Mouse (Mus musculus) liver, embryonic 16.5 days (tissue): ENCODE data around the gene Elf3. TPM values are rescaled to one million over a fixed set of nuclear protein-coding genes. Genes with fewer than 3 reads are reported as not detected.

Source experiments
- ATAC-seq: fragments of 200-750 bp; cut with Nextera tagmentation; 2 replicates; pipeline ENCODE4 v1.8.0; 2017; ENCODE audit warnings: low read depth, mild to moderate bottlenecking, moderate number of reproducible peaks, moderate library complexity
- H3K27ac ChIP-seq: fragments of 300-500 bp; sonication (generic); 2 replicates; pipeline ENCODE4 v1.5.1; 2014; ENCODE audit warnings: mild to moderate bottlenecking, low read length
- H3K27me3 ChIP-seq: fragments of 300-500 bp; sonication (generic); 2 replicates; pipeline ENCODE4 v1.6.1; 2014; ENCODE audit warnings: low read depth, low read length, mixed read lengths; ENCODE audit not compliant: control insufficient read depth, insufficient read depth
- H3K36me3 ChIP-seq: fragments of 300-500 bp; sonication (generic); 2 replicates; pipeline ENCODE4 v1.6.1; 2014; ENCODE audit warnings: mild to moderate bottlenecking; ENCODE audit not compliant: control insufficient read depth, insufficient read depth
- H3K4me1 ChIP-seq: fragments of 300-500 bp; sonication (generic); 2 replicates; pipeline ENCODE4 v1.6.1; 2014; ENCODE audit warnings: low read depth, low read length, mixed read lengths; ENCODE audit not compliant: control insufficient read depth
- H3K4me2 ChIP-seq: fragments of 300-500 bp; sonication (generic); 2 replicates; pipeline ENCODE4 v1.6.1; 2014; ENCODE audit warnings: low read depth, low read length, mixed read lengths
- H3K4me3 ChIP-seq: fragments of 300-500 bp; sonication (generic); 2 replicates; pipeline ENCODE4 v1.5.1; 2014; ENCODE audit warnings: low read depth, mild to moderate bottlenecking, low read length
- H3K9ac ChIP-seq: fragments of 300-500 bp; sonication (generic); 2 replicates; pipeline ENCODE4 v1.6.1; 2014; ENCODE audit warnings: low read depth, low read length
- H3K9me3 ChIP-seq: fragments of 300-500 bp; sonication (generic); replicated peaks from 2 replicates; pipeline ENCODE4 v1.6.1; 2016; ENCODE audit warnings: low read length; ENCODE audit not compliant: control insufficient read depth
- WGBS: fragments of 180-500 bp; shearing (Covaris S2); extraction: QIAGEN DNeasy Blood & Tissue Kit; methylation state at CpG from one replicate; pipeline ENCODE4 v1.1.7; 2014; ENCODE audit not compliant: insufficient replicate concordance; 5-methylcytosine and 5-hydroxymethylcytosine counted together
- polyA plus RNA-seq: library from polyadenylated mRNA; unstranded; fragments of >200 nt; fragmentation: Nextera tagmentation; extraction: Ambion mirVana; gene quantifications from 2 replicates; pipeline ENCODE4 v1.2.1, GENCODE M21; 2015

Elf3 gene
- 0.93 and 2.5 TPM in 2 replicates for polyA plus RNA-seq

DNA sequence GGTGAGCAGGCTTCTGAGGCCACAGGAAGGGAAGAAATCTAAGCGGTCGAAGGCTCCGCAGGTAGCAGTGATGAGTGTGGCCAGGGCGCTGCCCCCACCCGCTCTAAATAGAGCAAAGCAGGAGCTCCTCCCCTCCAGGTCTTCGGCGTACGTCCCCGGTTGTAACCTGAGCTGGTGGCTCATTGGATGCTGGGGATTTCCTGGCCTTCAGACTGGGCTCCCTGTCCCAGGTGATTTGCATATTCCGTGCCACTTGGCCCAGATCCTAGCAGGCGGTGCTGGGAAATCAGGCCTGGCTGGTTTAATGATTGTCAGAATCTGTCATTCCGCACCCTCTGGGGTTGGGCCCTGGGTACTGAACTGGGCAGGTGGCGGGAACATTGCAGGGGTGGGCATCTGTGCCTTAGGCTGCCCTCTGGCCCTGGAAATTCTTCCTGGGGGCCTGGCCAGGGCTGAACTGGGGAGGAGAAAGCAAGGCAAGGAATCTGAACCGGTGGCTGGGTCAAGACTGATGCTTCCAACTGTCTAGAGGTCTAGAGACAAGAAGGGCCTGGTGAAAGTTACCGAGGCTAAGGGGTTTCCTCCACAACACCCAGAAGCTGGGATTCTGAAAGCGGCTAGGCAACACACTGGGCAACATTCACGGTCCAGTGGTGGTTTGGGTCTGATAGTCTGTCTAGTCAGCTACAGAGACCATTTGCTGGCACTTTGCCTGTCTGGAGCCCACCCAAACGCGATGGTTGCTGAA lies at the start of gene Elf3:
TSS of gene Elf3 (minus strand) at position 189 of the 748 bp plus-strand sequence.
- Histone ChIP-seq H3K4me1 (peaks cover 5% of the 10 kb centered on the region), H3K4me3 (peak within 1 kb of the TSS; percentile 39), H3K36me3 (no peaks in the 10 kb centered on the region), H3K4me2 (peak within 1 kb of the TSS; percentile 68), H3K9me3 (no peaks in the 10 kb centered on the region), H3K27me3 (no peaks in the 10 kb centered on the region), H3K9ac (peak within 1 kb of the TSS; percentile 28; the same call in 1 of the 2 replicates), H3K27ac (0 out of 2 replicates have a peak within 1 kb of the TSS, but pooled peaks have one; percentile 26)
- ATAC-seq = peak; percentile 87
- 37% methylated on average over 19 of the region's 19 CpGs for WGBS

DNA sequence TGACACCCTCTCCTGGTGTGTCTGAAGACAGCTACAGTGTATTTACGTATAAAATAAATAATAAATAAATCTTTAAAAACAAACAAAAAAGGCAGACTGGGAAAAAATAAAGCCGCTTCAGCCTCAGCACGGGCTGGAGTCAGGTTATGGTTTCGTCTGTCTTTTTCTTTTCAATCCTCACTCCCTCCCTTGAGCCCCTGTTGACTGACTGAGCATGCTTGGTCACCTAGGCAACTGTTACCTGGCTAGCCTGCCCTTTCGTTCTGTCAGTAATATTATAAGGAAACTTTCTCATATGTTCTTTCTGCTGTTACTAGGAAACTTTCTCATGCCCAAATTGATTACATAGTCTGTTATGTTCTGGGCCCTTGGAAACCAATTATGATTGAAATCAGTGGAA lies 32.5 kb upstream of the Elf3 start:
- H3K4me1 ChIP-seq = no peaks in the 10 kb centered on the region
- 79% methylated on average over 5 of the region's 5 CpGs for WGBS
- no peaks in the 10 kb centered on the region for H3K36me3 ChIP-seq

DNA sequence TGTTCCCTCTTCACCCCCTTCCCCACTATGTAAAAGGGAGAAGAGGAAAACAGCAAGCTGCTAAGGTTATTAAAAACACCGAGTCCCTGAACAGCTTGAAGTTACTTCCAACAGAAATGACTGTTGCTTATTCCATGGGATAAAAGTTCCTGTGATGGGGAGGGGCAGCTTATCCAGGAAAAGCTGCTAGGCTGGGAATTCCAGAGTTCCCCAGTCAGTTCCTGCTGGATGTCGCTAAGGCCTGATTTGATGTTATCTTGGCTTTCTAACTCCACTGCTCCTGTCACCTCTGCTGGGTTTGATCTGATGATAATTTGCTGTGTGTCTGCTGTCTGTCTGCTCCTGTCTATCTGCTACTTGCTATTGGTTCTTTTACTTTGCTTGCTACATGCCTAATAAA lies 27.9 kb upstream of the Elf3 start:
- H3K9me3 ChIP-seq = no peaks in the 10 kb centered on the region
- H3K27ac ChIP-seq = no peak overlapping the region
- peaks cover 2% of the 10 kb centered on the region; the same call in 1 of the 2 replicates for H3K4me1 ChIP-seq
- no peak overlapping the region for H3K4me2 ChIP-seq
- peaks cover 10% of the 10 kb centered on the region; the same call in 1 of the 2 replicates for H3K27me3 ChIP-seq
- no peak overlapping the region for H3K4me3 ChIP-seq
- no peak for ATAC-seq
- no peaks in the 10 kb centered on the region for H3K36me3 ChIP-seq
- WGBS = 57% methylated on average over 2 of the region's 2 CpGs
- H3K9ac ChIP-seq = no peak overlapping the region

More for the DNA sequence above, 32.5 kb upstream of the Elf3 start:
- Histone ChIP-seq H3K4me3 (no peak overlapping the region), H3K9ac (no peak overlapping the region), H3K9me3 (no peaks in the 10 kb centered on the region), H3K4me2 (no peak overlapping the region), H3K27me3 (no peaks in the 10 kb centered on the region), H3K27ac (no peak overlapping the region)
- ATAC-seq = no peak

DNA sequence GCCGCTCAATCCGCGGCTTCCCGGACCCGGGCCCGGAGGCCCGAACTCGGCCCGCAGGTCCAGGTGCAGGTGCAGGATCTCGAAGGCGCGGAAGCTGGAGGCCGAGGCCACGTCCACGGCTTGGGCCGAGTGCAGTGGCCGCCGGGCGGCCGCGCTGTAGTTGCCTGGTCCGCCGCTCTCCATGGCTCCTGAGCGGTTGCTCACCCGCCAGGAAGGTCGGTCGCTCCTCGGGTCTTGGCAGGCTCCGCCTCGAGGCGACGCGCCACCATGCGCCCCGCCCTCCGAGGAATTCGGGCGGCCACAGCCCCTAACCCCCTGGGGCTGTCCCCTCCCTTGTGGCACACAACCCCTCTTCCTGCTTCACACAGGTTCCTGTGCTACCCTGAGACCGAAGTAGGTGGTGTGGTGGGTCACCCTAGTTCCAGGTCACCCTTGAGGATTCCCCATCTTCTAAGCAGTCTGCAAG lies 25.5 kb upstream of the Elf3 start, which contains the start of gene Rnpep:
TSS of gene Rnpep (minus strand) at position 259 of the 466 bp plus-strand sequence.
- Histone ChIP-seq H3K9me3 (no peaks in the 10 kb centered on the region), H3K4me3 (peak within 1 kb of the TSS; percentile 74), H3K27ac (peak within 1 kb of the TSS; percentile 76), H3K9ac (peak within 1 kb of the TSS; percentile 75), H3K4me2 (peak within 1 kb of the TSS; percentile 87), H3K4me1 (peaks cover 2% of the 10 kb centered on the region; the same call in 1 of the 2 replicates), H3K36me3 (no peaks in the 10 kb centered on the region), H3K27me3 (peaks cover 10% of the 10 kb centered on the region; the same call in 1 of the 2 replicates)
- WGBS = under 1% methylated on average over 33 of the region's 39 CpGs
- ATAC-seq = peak; percentile 68

DNA sequence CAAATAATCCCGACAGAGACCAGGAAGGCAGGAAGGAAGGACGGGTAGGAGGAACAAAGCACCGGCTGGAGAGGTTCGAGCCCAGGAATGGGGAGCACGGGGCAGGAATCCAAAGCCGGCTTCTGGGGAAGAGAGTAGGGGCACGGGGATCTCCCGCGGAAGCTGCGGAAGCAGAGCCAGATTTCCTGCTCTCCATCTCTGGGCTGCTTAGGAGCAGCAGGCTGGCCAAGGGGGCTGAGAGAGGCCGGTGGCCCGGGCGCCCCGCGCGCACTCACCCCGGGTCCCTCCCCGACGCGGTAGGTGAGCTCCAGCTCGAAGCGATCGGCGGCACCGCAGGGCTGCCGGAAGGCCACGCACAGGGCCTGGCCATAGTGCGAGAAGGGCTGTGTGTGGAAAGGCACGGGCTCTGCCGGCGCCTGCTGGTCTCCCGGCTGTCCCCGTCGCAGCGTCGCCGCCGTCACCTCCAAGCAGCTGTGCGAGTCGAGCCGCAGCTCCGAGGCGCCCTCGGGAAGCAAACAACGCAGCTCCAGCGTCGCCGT lies 25.0 kb upstream of the Elf3 start:
- Histone ChIP-seq H3K4me3 (peak overlapping the region; percentile 74), H3K27me3 (peaks cover 10% of the 10 kb centered on the region; the same call in 1 of the 2 replicates), H3K4me2 (peak overlapping the region; percentile 87), H3K9ac (peak overlapping the region; percentile 75), H3K36me3 (no peaks in the 10 kb centered on the region), H3K27ac (peak overlapping the region; percentile 76), H3K9me3 (no peaks in the 10 kb centered on the region), H3K4me1 (peaks cover 2% of the 10 kb centered on the region; the same call in 1 of the 2 replicates)
- ATAC-seq = peak; percentile 72
- 0% methylated on average over 48 of the region's 48 CpGs for WGBS

DNA sequence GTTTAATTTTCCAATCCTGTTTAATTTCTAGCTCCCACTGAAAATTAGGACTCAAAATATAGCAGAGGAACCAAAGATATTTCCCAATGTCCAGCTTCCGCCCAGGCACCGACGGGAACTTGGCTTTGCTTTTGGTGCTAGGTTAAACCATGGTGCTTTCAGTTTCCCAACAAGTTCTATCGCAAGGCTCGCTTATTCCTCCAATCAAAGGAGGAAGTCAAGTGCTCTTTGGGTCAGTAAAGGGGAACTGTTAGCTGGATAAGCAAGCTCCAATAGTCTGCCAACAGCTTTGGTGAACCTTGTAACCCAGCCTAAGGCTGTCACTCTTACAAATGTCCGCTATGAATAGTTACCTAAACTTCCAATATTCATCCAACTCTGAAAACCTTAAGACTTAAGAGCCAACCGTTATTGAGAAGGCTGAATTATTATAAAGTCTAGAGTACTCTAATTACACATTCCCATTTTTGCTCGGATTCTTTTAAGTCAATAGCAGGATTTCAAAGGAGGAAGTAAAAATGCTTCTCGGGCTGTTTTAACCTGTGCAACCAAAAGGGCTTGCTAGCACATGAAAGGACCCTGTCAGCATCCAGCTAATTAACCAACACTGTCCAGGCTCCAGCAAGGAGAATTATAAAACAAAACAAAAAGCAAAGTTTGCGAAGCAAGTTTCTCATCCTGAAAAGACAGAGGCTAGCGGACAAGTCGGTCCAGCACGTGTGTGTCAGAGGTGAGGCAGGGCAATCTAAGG lies 24.3 kb upstream of the Elf3 start:
- Histone ChIP-seq H3K9me3 (no peaks in the 10 kb centered on the region), H3K36me3 (no peaks in the 10 kb centered on the region), H3K27ac (peak overlapping the region; percentile 76), H3K9ac (peak overlapping the region; percentile 75), H3K4me1 (peaks cover 2% of the 10 kb centered on the region; the same call in 1 of the 2 replicates), H3K4me2 (peak overlapping the region; percentile 87), H3K27me3 (peaks cover 10% of the 10 kb centered on the region; the same call in 1 of the 2 replicates), H3K4me3 (peak overlapping the region; percentile 74)
- 9% methylated on average over 13 of the region's 13 CpGs for WGBS
- ATAC-seq = peak; percentile 40; the same call in 1 of the 2 replicates

DNA sequence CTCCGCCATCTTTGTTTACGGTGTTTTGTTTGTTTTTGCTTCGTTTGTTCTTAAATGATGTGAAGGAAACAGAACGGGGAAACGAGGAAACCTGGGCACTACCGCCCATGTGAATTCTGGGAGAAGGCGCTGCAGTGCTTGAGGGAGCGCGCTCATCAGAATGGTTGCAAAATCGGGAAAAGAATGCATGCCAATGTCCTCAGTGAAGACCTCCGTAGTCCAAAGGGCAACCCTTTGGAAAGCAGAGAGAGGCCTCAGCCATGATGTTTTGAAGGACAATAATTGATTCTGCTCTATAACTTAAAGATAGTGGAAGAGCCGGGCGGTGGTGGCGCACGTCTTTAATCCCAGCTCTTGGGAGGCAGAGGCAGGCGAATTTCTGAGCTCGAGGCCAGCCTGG lies 23.5 kb upstream of the Elf3 start:
- Histone ChIP-seq H3K27ac (no peak overlapping the region), H3K4me2 (peak overlapping the region; percentile 87), H3K9ac (no peak overlapping the region), H3K9me3 (no peaks in the 10 kb centered on the region), H3K36me3 (no peaks in the 10 kb centered on the region), H3K4me3 (no peak overlapping the region), H3K27me3 (peaks cover 10% of the 10 kb centered on the region; the same call in 1 of the 2 replicates), H3K4me1 (peaks cover 2% of the 10 kb centered on the region; the same call in 1 of the 2 replicates)
- ATAC-seq = no peak
- WGBS = 83% methylated on average over 17 of the region's 17 CpGs

DNA sequence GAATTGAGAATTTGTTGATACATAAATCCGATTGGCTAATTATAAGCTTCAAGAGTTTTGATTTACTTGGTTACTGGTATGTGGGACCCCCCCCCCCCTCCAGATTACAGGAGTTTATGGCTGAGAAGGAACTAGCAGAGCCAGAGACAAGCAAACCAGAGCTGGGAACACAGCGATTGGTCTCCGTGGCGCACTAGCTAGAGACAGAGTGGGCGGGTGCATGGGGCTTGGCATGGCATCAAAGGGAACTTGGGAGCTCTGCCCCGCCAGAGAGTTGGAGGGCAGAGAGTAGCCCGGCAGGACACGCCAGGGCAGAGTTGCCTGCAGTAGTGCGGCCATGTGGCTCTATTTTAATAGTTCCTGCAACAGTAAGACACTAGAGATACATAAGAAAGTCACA lies 22.3 kb upstream of the Elf3 start:
- peaks cover 10% of the 10 kb centered on the region; the same call in 1 of the 2 replicates for H3K27me3 ChIP-seq
- H3K9me3 ChIP-seq = no peaks in the 10 kb centered on the region
- H3K9ac ChIP-seq = no peak overlapping the region
- H3K4me1 ChIP-seq = peaks cover 2% of the 10 kb centered on the region; the same call in 1 of the 2 replicates
- no peak overlapping the region for H3K4me2 ChIP-seq
- 69% methylated on average over 9 of the region's 9 CpGs for WGBS
- no peaks in the 10 kb centered on the region for H3K36me3 ChIP-seq
- no peak for ATAC-seq
- no peak overlapping the region for H3K4me3 ChIP-seq
- H3K27ac ChIP-seq = no peak overlapping the region
